Mouse (Mus musculus): ENCODE results near the gene Mrps10.
"Not testable (repeated sequence)": the region's sequence is repeated elsewhere in the genome, so short reads cannot be mapped to it uniquely, and the experiment has no call there.

- not testable (repeated sequence) for TF ChIP-seq POLR2A (IDR thresholded peaks at IDR 0.05; ENCODE audit: borderline replicate concordance, low read depth, low read length); CTCF (IDR thresholded peaks at IDR 0.05; ENCODE audit: low read depth, low read length)
These were observed 53.9 kb downstream of the Mrps10 start for GRCm38 (mm10) chr17:47422616-47423015.
